Mouse (Mus musculus): ENCODE measurements around the gene Lima1. TPM values are rescaled to one million over a fixed set of nuclear protein-coding genes. Genes with fewer than 3 reads are reported as not detected.
A peak's percentile ranks its signal among the peaks of the same experiment; 100 is the strongest.
"Not testable (repeated sequence)": the region's sequence is repeated elsewhere in the genome, so short reads cannot be mapped to it uniquely, and the experiment has no call there.

Gene Lima1
- total RNA-seq (2015) = 4.8 and 5.0 TPM in 2 replicates
- total RNA-seq (2017) = 4.2 and 4.8 TPM in 2 replicates

DNA sequence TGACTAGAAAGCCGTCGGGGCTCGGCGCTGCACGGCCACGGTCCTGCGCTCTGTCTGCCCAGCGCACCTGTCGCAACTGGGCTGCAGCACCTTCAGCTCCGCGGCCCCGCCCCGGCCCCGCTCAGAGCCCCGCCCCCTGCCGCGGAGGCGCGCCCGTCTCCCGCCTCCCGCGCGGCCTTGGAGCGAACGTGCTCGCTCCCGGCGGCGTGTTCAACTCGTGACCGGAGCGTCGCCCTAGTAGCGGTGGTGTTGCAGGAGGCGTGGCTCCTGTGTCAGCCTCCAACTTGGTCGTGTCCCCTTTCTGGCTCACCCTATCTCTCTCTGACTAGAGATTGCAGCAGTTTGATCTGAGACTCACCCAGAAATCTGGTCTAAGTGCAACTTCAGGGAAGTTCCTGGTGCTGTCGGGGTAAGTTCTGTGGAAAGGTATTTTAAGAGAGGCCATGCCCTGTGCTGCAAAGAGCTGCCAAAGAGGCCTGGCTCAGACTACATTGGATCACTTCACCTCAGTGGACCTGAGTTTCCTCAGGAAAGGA, at the start of gene Lima1:
Gene Lima1, minus strand, starts transcription at position 123 of the 536 bp plus-strand sequence.
- ATAC-seq (replicated peaks; ENCODE audit: poor library complexity) = peak; percentile 100

DNA sequence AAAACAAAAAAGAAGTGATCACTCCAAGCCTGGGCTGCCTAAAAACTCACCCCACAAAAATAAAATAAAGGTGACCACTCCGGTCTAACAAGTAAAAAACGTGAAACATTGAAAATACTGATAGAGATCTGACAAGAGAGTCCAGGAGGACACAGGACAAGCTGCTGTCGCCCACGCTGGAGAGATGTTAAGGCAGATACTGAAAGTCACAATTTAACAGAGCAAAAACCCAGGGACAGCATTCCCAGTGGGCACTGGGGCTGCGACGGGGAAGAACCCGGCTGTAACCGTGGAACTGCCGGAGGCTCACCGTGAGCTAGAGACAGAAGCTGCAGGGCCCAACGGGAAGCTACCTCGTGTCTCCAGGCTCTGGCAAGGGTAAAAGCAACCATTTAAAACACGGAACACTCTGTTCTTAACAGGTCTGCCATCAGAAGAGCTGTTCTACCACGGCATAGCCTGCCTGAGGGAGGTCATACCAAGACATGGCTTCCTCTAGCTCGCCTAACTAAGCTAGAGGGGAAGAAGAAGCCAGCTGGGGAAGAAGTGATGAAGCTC, 44.4 kb upstream of the Lima1 start:
- no peak for ATAC-seq (replicated peaks; ENCODE audit: poor library complexity)

DNA sequence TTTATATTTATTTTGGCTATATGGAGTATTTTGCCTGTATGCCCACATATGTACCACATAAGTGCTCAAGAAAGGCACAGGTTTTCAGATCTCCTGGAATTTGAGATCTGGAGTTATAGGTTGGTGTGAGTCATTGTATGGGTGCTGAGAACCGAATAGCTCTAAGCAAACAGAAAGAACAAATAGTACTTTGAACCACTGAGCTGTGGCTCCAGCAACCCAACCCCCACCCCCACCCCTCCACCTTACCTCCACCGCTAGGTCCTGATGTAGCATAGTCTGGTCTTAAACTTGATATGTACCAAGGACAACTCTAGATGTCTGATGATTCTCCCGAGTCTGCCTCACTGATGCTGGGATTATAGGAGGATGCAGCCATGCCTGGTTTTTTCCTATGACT, 42.0 kb upstream of the Lima1 start:
- no peak for ATAC-seq (replicated peaks; ENCODE audit: poor library complexity)

GRCm38 (mm10) chr15:99914613-99915012, 39.4 kb upstream of the Lima1 start:
- ATAC-seq (replicated peaks; ENCODE audit: poor library complexity) = no peak

DNA sequence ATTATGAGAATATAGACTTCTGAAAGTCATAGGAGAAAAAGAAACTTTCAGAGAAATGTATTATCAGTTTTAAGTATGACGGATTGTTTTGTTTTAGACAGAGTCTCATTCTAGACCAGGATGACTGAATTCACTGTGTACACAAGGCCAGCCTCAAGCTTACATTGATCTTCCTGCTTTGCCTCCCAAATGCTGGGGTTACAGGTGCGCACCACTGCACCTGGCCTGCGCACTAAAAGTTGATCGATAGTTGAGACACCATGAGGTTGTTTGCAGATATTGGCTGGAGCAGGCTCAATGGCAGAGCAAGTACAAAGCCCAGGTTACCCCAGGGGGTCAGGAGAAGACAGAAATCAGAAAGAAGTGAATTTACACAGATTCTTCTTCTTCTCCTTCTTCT, 36.5 kb upstream of the Lima1 start:
- no peak for ATAC-seq (replicated peaks; ENCODE audit: poor library complexity)

- peak; percentile 75 for ATAC-seq (replicated peaks; ENCODE audit: poor library complexity)
Measured at GRCm38 (mm10) chr15:99909339-99909996, 34.2 kb upstream of the Lima1 start.

GRCm38 (mm10) chr15:99907514-99907913, 32.3 kb upstream of the Lima1 start:
- ATAC-seq (replicated peaks; ENCODE audit: poor library complexity) = peak; percentile 77

DNA sequence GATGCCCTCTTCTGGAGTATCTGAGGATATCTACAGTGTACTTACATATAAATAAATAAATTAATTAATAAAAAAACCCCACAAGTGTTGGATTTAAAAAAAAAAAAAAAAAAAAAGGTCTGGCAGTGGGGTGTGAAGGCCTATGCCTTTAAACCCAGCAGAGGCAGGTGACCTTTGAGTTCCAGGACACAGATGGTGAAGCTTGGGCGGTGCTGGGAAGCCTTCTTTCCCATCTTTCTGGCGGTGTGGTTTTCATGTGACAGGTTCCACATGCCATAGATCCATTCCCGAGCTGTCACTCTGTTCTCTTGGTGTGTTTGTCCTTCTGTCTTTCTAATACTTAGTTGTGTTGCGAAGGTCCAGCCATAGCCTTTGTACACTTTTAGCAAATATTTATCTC, 31.8 kb upstream of the Lima1 start:
- no peak for ATAC-seq (replicated peaks; ENCODE audit: poor library complexity)

DNA sequence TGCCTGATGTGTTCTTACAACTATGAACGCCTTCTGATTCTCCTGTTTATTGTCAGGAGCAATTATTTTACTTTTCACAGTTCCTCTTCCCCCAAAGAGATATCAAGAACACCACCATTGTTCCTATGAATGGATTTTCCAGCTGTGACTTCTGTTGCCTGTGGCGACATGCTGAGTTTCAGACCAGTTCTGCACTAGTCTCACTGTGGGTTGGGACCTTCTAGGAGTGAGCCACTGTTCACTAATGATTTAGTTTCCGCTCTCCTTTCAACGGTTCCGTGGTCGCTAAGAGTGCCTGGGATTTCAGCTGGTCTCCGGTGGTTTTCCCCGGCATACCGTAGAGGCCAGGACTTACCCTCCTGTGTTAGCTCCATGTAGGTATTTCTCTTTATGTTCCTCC, 29.6 kb upstream of the Lima1 start:
- no peak for ATAC-seq (replicated peaks; ENCODE audit: poor library complexity)

DNA sequence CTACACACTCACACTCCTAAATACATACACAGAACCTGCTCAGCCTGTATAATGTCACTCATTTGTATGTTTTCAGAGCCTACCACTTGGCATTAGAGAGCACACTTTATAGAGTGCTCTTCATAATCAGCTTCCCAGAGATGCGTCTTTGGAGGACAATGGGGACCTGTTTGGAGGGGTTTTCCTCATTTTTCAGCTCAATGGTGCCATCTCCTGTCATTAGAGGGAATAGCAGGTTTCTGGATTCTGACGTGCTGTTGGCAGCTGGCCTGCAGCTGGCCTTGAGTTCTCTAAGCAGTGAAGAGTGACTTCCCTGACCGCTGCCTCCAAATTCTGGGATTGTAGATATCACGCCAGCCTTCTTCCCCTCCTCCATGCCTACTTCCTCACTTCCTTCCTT, 29.1 kb upstream of the Lima1 start:
- peak; percentile 79 for ATAC-seq (replicated peaks; ENCODE audit: poor library complexity)

- no peak for ATAC-seq (replicated peaks; ENCODE audit: poor library complexity)
Measured at GRCm38 (mm10) chr15:99903227-99903626, 28.0 kb upstream of the Lima1 start.

DNA sequence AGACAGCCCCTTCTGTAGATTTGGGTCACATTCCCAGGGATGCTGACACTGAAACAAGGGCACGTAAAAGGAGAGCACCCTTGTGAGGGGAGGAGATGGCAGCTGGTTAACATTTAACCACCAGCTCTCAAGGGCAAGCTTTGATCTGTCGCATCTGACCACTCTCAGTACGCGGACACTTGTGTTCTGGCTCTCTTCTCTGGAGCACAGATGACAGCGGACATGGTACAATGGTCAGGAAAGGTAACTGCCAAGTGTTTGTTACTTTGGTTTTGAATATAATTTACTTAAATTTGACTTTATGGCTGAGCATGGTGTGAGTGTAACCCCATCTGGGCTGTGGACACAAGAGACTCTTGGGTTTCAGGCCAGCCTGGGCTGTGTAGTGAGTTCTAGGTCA, 27.5 kb upstream of the Lima1 start:
- no peak for ATAC-seq (replicated peaks; ENCODE audit: poor library complexity)

DNA sequence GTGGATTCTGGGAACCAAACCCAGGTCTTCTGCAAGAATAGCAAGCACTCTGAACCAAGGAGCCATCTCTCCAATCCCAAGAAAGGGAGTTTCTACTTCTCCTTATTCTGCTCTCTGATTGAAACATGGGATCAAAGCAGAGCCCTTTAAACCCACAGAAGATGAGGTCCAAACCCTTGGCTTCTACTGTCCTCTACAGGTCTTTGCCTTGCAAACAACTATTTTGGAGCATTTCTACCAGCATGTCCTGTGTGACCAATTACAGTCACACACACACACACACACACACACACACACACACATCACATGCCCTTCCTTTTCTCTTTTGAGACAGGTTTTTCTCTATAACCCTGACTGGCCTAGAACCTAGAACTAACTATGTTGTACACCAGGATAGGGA, 21.4 kb upstream of the Lima1 start:
- no peak for ATAC-seq (replicated peaks; ENCODE audit: poor library complexity)

DNA sequence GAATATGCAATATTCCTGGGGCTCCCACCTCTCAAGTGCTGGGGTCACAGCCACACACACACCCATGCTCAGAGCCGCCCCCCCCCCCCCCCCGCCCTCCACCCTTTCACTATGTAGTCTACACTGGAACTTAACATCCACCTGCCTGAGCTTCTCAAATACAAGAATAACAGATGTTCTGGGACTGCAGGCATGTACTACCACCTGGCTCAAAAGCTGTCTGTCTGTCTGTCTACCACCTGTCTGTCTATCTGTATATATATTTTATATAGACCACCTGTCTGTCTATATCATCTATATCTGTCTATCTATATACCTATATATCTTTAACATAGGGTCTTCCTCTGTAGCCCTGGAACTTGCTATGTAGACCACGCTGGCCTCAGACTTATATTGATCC, 16.1 kb upstream of the Lima1 start:
- no peak for ATAC-seq (replicated peaks; ENCODE audit: poor library complexity)

DNA sequence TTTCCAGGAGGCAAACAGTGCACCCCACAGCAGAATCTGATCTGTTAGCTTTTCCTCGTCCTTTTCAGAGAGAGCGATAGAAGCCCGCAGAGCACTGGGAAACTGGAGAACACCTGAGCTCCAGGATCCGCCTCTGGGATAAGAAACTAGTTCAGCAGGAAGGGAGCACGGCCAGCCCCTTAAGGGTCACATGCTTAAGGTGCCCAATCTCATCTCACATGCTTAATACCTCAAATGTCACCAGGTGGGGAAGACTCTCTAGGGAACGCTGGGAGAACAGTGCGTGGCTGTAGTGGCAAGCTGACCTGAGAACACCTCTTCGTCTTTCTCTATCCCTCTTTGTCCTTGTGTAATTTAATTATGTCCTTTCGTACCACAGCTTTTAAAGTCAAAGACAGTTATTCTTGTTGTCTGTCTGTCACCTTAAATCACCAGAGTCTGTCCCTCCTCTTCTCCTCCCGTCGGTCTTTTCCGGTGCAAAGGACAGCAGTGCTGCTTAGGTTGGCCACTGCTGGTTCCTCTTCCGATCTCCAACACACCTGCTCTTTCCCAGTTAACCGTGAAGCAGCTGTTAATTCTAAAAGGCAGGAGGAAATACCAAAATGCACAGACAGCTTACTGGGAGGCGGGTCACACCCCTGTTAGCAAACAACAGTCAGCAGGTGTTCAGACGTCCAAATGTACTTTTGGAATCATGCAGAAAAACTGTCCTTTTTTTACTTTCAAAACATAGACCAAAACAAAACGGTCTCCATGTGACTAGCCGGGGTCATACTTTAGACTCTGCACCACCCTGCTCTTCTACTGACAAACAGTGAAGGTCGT, 15.4 kb upstream of the Lima1 start:
- no peak for ATAC-seq (replicated peaks; ENCODE audit: poor library complexity)

GRCm38 (mm10) chr15:99889275-99889874, 14.1 kb upstream of the Lima1 start:
- ATAC-seq (replicated peaks; ENCODE audit: poor library complexity) = no peak

GRCm38 (mm10) chr15:99887130-99887529, 11.9 kb upstream of the Lima1 start:
- not testable (repeated sequence) for ATAC-seq (replicated peaks; ENCODE audit: poor library complexity)

DNA sequence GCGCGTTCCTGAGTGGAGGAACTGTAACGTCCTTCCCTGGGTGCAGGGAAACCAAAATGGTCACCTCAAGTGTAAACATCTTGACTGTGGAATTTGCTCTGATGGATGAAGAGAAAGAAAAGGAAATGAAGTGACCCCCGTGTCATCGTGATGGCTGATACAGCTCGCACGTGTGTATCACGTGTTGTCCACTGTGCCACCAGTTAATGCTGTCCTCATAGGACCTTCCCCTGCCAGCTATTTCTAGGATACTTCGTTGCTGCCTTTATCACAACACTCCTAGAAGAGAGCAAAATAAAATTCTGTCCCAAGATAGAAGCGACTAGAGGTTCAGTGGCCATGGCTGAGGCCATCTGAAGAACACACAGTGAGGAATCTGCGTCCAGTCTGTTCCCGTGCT, 8.8 kb upstream of the Lima1 start:
- no peak for ATAC-seq (replicated peaks; ENCODE audit: poor library complexity)

DNA sequence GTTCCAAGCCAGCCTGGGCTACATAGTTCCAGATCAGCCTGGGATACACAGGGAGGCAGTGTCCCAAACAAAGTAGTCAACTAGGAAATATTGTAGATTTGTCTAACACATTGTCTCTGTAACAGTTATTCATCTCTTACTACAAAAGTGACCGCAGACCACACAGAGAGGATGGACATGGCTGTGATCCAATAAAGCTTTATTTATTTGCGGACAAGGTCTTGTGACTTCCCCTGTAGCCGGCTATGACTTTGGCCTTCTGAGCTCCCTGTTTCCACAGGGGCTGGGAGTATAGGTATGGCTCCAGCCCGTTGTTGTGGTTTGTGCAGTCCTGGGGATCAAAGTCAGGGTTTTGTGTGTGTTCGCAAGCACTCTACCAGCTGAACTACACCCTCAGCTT, 3.3 kb upstream of the Lima1 start:
- no peak for ATAC-seq (replicated peaks; ENCODE audit: poor library complexity)

DNA sequence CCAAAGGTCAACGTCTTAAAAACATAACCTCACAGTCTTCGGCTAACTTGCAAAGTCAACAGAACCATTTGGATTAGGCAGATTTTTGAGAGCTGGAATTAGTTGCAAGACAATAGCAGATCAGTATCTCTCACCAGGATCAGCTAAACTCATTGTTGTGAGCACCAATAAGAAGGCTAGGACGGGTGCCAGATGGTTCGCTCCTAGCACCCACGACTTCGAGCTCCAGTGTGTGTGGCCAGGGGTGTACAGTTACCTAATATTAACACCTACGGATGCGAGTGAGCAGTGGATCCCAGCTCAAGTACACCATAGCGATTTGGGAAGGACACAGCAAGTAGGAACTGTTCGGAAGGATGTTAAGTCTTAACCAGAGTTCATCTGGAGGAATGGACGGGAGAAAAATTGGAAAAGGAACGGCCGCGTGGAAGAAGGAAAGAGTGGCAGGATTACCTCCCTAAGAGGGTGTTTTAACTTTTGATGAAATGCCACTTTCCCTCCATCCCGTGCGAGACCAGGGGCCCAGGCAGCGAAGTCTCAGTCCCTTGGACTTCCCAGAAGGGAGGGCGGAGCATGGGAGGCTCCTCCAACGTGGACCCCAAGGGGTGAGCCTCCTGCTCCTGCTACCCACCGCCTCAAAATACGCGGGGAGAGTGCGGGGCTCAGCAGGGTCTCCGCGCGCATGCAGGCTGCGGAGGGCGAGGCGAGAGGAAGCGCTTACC, 483 bp downstream of the Lima1 start:
- no peak for ATAC-seq (replicated peaks; ENCODE audit: poor library complexity)

DNA sequence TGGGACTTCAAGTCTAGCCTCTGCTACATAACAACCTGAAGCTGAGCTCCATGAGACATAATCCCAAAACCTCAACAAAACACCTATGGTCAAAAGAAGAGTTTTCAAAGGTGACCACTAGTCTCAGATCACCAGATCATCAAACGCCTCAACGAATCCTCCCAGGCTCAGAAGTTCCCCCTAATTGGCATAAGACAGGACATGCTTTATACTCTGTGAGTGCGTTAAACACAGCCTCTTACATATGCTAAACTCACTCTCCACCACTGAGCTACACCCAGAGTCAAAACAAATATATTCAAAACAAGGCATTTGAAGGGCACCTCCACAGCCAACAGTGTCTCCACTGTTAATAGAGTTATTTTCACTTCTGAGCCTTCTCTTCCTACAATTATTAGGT, 2.7 kb downstream of the Lima1 start:
- ATAC-seq (replicated peaks; ENCODE audit: poor library complexity) = no peak
